Mouse (Mus musculus): ENCODE measurements at regions not wholly inside any gene's neighbourhood (a gene's known extent, or its start where the extent isn't known, plus 50 kb on each side); places are given as distances from the start of the nearest gene placed in this dataset.

GRCm38 (mm10) chr10:111111020-111111419 lies 53.5 kb upstream of the Osbpl8 start:
- DNase-seq: no peak

DNA sequence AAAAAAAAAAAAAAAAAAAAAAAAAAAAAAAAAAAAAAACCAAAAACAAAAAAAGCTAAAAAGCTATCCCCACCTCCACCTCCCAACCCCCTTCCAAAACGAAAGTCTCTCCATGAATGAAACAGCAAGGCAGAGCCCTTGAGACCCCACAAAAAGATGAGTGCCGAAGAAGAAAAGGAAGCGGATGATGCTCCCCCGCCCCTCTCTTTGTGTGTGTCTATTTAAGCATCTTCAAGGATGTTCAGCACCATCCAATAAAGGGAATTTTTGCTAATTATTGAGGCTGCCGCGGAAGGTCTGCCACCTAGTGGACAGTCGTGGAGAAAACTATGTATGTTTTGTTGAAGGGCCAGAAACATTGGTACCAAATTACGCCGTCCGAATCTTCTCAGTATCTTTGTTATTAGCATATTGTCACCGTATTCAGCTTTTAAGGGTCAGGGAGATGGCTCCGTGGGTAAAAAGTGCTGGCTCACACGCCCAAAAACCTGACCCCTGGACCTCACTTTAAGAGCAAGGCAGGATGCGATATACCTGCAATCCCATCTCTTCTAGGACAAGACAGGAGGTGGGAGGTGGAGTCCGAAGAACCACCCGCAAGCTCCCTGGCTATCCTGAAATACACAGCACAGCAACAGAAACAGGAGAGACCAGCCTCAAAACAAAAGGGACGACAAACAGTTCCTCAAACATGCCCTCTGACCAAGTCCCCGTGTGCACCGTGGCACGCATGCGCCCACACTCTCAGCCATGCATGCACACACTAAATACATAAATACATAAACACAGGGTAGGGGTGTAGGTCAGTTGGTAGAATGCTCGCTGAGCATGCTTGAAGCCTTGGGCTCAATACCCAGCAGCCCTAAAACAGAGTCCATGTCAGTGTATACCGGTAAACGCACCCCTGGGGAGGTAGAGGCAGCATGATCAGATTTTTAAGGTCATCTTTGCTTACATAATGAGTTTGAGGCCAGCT lies 55.6 kb upstream of the Osbpl8 start:
- DNase-seq: peak; percentile 27 to 64

- no peak for DNase-seq
These were observed 56.7 kb upstream of the Osbpl8 start for GRCm38 (mm10) chr10:111107852-111108251.

DNA sequence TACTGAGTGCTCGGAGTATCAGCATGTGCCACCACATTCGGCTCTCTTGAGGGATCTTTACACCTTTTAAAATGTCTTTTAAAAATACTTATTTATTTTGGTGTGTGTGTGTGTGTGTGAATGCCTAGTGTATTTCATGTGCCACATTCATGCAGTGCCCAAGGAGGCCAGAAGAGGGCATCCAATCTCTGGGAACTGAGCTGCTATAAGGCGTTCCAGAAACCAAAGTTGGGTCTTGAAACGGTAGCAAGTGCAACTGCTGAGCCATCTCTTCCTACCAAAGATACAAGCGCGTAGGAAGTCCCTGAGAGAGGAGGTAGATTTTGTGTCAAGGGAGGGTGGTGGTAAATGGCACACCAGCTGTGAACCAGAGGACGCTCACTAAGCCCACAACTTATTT lies 57.2 kb upstream of the Osbpl8 start:
- peak; percentile 61 to 80 for DNase-seq

DNA sequence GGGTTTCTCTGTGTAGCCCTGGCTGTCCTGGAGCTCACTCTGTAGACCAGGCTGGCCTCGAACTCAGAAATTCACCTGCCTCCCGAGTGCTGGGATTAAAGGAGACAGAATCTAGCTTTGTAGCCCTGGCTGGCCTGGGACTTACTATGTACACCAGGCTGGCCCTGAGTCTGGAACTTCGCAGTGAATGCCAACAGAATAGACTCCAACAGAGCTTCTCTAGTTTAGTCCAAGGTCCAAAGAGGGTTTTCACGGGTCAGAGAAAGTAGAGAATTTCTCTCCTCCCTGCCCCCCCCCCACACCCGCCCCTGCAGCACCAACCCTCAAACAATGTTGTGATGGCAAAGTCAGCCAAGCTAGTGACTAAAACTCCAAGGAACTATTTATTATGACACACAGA lies 58.1 kb upstream of the Osbpl8 start:
- DNase-seq: no peak

- DNase-seq: no peak
These were observed 58.9 kb upstream of the Osbpl8 start for GRCm38 (mm10) chr10:111105662-111106061.

DNA sequence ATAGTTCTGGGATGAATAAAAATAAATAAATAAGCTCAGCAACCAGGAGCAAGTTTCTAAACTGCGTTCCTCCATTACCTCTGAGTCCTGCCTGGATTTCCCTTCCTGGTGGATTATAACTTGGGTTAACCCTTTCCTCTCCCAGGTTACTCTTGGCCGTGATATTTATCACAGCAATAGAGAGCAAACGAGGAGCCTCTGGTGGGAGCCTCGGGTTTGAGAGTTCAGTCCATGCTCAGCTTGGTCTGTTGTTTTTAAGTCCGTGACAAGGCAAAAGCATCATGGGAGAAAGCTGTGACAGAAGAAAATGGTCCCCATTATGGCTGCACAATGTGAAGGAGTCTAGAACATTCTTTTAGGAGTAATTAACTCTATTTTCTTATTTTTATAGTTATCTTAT lies 61.0 kb upstream of the Osbpl8 start:
- no peak for DNase-seq

- peak in 1 of 2 experiments; percentile 36 for DNase-seq
These were observed 61.5 kb upstream of the Osbpl8 start for GRCm38 (mm10) chr10:111103086-111103485.

GRCm38 (mm10) chr10:111101901-111102761 lies 62.4 kb upstream of the Osbpl8 start:
- DNase-seq: no peak

DNA sequence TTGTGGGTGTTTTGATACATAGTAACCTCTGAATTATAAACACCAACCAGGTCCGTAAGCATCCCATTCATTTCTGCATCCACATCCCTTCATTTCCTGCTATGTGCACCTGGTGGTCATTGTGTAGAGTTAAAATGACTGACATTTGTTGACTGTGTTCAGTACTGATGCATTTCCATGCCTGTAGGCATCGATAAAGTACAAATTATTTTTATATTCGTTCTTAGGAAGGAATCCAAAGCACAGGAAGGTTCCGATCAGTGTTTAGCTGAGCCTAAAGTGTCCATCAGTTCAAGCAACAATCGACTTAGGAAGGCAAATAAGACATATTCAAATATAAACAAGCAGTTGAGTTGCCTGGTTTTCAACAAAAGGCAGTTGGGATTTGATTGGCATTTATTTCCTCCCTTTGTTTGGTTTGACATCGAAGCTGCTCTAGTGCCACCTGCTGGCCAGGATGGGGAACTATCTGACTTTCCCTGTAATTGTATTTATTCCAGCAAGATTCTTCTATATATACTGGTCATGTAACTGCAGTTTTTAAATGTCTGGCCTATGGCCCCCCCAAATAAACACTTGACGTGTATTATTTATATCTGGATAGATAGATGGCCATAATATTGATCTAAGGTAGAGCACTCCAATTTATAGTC lies 64.6 kb upstream of the Osbpl8 start:
- DNase-seq: peak; percentile 40 to 67

DNA sequence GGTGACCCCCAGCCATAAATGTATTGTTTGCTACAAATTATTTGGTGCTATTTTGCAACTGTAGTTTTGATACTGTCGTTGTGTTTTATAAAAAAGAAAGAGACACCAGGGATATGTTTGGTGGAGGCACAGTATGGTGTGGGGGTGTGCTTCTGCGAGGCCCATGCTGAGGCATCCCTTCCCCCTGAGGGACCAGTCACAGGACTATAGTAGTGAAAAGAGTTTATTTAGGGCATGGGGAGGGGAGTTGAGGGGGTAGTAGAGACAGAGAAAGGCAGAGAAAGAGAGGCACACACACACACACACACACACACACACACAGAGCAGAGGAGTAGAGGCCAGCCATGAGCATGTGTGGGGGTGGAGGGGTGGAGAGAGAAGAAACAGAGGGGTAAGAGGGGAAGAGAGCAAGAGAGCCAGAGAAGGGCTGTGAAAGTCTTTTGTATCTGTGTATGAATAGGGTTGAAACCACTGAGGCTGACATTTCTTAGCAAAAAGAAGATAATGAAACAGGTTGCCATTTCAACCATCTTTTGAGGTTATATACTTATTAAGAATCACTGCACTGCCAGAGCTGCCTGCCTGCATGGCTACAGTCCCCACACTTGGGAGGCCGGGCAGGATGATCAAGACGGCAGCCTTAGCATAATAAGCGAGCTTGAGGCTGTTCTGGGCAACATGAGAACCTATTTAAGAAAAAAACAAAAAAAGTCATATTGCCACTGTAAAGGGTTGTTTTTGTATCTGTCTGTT lies 65.3 kb upstream of the Osbpl8 start:
- no peak for DNase-seq

DNA sequence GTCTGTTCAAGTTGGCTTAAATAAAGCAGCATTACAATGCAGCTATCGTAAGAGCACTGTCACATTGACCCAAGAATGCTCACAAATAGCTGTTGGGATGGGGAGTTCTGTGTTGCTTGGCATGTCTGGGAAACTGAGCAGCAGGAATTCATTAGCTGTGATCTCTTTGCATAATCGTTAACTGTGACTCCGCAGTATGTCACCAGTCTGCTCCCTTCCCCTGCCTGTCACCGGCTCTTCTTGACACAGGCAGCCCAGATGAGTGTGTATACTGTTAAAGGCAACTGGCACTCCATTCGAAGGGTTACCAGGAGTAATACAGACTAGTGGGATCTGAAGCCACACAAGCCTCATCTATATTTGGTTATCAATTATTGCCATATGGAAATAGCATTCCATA lies 67.3 kb upstream of the Osbpl8 start:
- no peak for DNase-seq

- no peak for DNase-seq
These were observed 67.7 kb upstream of the Osbpl8 start for GRCm38 (mm10) chr10:111096811-111097210.

GRCm38 (mm10) chr10:111094405-111094804 lies 70.1 kb upstream of the Osbpl8 start:
- DNase-seq: no peak

GRCm38 (mm10) chr10:111089382-111089781 lies 75.2 kb upstream of the Osbpl8 start:
- DNase-seq: no peak

DNA sequence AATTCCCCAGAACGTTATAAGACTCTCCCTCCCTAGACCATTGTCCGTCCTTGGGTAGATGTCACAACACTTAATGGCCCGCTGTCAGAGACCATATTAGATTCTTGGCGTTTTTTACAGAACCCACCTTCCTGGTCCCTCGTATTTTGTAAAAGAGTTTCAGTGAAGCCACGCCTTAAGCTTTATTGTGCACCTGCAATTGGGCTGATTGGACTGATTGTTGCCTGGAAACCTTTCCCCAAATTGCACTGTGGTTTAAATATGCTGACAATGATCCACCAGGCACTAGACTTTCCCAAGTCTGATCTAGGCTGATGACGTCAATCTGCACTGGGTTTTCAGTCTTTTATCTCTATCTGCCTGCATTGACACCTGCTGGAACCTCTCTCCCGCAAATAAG lies 75.6 kb upstream of the Zdhhc17 start:
- no peak for DNase-seq

DNA sequence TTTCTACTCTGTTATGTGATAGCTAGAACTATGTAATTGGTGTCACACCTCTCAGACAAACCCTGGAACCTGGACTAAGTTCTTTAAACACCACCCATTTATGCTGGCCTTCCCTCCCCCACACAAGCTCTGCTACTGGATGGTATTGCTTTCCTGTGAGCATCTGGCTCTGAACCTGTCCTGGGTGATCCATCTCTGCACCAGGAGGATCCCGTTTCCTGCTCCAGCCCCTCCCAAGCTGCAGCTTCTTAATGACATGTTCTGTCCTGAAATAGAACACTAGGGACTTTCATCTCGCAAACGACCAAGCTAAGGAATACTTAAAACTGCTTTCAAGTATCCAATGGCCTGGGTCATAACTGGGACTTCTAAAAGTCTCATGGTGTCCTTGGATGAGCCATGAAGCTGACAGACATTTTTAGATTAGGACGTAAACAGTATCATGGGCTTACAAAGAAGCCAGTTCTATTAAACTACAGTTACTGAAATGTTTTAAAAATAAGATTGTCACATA lies 74.4 kb upstream of the Zdhhc17 start:
- no peak for DNase-seq

DNA sequence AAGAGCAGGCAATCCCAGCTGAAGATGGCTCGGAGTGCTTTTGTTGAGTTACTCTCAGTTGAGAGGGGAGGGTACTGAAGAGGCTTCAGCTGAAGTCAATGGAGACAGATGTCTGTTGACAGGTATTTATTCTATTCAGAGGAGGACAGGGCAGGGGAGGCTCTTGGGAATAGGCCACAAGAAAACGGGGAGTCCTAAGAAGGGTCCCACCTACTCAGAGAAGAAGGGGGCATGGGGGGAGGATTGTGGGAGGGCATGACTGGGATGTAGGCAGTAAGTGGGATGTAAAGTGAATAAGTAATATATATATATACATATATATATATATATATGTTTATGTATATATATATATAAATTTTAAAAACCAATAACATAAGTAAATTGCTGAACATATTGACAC lies 73.9 kb upstream of the Zdhhc17 start:
- DNase-seq: no peak

DNA sequence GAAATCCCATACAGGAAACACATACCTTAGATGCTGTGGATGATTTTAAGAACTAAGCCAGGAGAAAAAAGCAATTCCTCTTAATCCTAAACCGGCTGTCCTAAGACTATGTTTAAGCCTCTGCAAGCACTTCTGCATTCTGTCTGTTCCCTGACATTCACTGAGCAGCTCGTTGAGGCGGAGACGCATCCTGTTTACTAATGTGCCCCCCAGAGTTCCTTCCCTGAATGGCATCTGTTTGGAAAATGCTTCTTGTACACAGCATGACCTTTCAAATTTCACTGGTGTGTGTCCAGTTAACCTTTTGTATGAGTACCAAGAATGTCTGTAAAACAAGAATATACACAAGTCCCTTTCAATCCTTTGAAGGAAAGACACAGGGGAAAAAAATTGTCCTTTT lies 73.4 kb upstream of the Zdhhc17 start:
- no peak for DNase-seq

DNA sequence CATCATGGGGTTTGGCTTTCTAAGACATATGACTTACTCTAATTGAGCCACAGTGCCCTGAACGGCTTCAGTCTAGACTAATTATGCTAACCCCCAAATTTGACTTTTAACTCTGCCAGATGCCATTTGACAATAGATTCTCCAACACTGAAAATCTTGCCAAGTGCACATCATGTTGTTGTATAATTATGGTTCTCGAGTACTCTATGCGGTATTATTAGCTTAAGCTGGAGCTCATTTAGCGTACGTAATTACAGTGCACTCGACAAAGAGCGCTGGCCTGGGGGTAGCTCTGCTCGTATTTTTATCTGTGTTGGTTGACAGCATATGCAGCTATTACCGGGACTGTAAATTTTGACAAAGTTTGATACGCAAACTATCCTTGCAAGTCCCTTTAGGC lies 70.4 kb upstream of the Zdhhc17 start:
- no peak for DNase-seq

GRCm38 (mm10) chr10:111079051-111079450 lies 69.1 kb upstream of the Zdhhc17 start:
- DNase-seq: no peak

- DNase-seq: no peak
These were observed 67.7 kb upstream of the Zdhhc17 start for GRCm38 (mm10) chr10:111077632-111078031.

All from spleen, adult 18-20 months (tissue).